Mouse (Mus musculus) brown adipose tissue, adult 24 weeks (tissue): ENCODE data around the gene Ap1m1. TPM values are rescaled to one million over a fixed set of nuclear protein-coding genes. Genes with fewer than 3 reads are reported as not detected.
A peak's percentile ranks its signal among the peaks of the same experiment; 100 is the strongest.

Source experiments
- H3K27ac ChIP-seq: fragments of 200-500 bp; replicated peaks from 2 replicates; pipeline ENCODE4 v1.5.1; 2012; ENCODE audit warnings: low read depth, mild to moderate bottlenecking, low read length
- H3K4me1 ChIP-seq: fragments of 200-500 bp; 2 replicates; pipeline ENCODE4 v1.6.1; 2012; ENCODE audit warnings: low read length, mixed read lengths; ENCODE audit not compliant: control insufficient read depth, insufficient read depth, insufficient read length
- H3K4me3 ChIP-seq: fragments of 200-500 bp; 2 replicates; pipeline ENCODE4 v1.5.1; 2012; ENCODE audit warnings: low read depth, mild to moderate bottlenecking, low read length, moderate library complexity; ENCODE audit not compliant: insufficient read depth
- polyA plus RNA-seq: library from polyadenylated mRNA; stranded (reverse); fragments of >200 nt; gene quantifications from 2 replicates; pipeline ENCODE4 v1.2.4, GENCODE M21; 2012; ENCODE audit not compliant: missing spikeins, insufficient read depth, insufficient read length

Gene Ap1m1
- polyA plus RNA-seq, 1 experiment, result 49.6 TPM

- Histone ChIP-seq H3K4me1 (no peaks in the 10 kb centered on the region), H3K27ac (no peak overlapping the region), H3K4me3 (no peak overlapping the region)
Measured at GRCm38 (mm10) chr8:72222656-72223055, 17.2 kb upstream of the Ap1m1 start.

GRCm38 (mm10) chr8:72240403-72240763, 565 bp downstream of the Ap1m1 start:
- Histone ChIP-seq H3K4me1 (peaks cover 16% of the 10 kb centered on the region), H3K4me3 (peak overlapping the region; percentile 93)

GRCm38 (mm10) chr8:72240951-72241350, 1.1 kb downstream of the Ap1m1 start:
- peaks cover 16% of the 10 kb centered on the region for H3K4me1 ChIP-seq
- peak overlapping the region; percentile 100 for H3K27ac ChIP-seq
- peak overlapping the region; percentile 93 for H3K4me3 ChIP-seq

More at GRCm38 (mm10) chr8:72240403-72240763, 565 bp downstream of the Ap1m1 start:
- H3K27ac ChIP-seq, result peak overlapping the region; percentile 100

GRCm38 (mm10) chr8:72242226-72242625, 2.4 kb downstream of the Ap1m1 start:
- Histone ChIP-seq H3K27ac (peak overlapping the region; percentile 100), H3K4me1 (peaks cover 16% of the 10 kb centered on the region), H3K4me3 (no peak overlapping the region)

- no peak overlapping the region for H3K4me3 ChIP-seq
- H3K4me1 ChIP-seq, result peaks cover 16% of the 10 kb centered on the region
- H3K27ac ChIP-seq, result no peak overlapping the region
Measured at GRCm38 (mm10) chr8:72244610-72245009, 4.8 kb downstream of the Ap1m1 start.

GRCm38 (mm10) chr8:72257171-72257901, 17.5 kb downstream of the Ap1m1 start:
- Histone ChIP-seq H3K4me1 (peaks cover 5% of the 10 kb centered on the region; the same call in 1 of the 2 replicates), H3K27ac (no peak overlapping the region), H3K4me3 (no peak overlapping the region)

GRCm38 (mm10) chr8:72257902-72258238, 18.1 kb downstream of the Ap1m1 start:
- Histone ChIP-seq H3K4me3 (no peak overlapping the region), H3K27ac (no peak overlapping the region), H3K4me1 (peaks cover 5% of the 10 kb centered on the region; the same call in 1 of the 2 replicates)

- Histone ChIP-seq H3K4me3 (no peak overlapping the region), H3K27ac (no peak overlapping the region)
Measured at GRCm38 (mm10) chr8:72259862-72260261, 20.0 kb downstream of the Ap1m1 start.

GRCm38 (mm10) chr8:72260585-72260984, 20.8 kb downstream of the Ap1m1 start:
- Histone ChIP-seq H3K4me1 (peaks cover 5% of the 10 kb centered on the region; the same call in 1 of the 2 replicates), H3K4me3 (no peak overlapping the region), H3K27ac (no peak overlapping the region)

More at GRCm38 (mm10) chr8:72259862-72260261, 20.0 kb downstream of the Ap1m1 start:
- peaks cover 5% of the 10 kb centered on the region; the same call in 1 of the 2 replicates for H3K4me1 ChIP-seq

- no peak overlapping the region for H3K27ac ChIP-seq
- peaks cover 9% of the 10 kb centered on the region; the same call in 1 of the 2 replicates for H3K4me1 ChIP-seq
- H3K4me3 ChIP-seq, result no peak overlapping the region
Measured at GRCm38 (mm10) chr8:72261019-72261418, 21.2 kb downstream of the Ap1m1 start.

GRCm38 (mm10) chr8:72261431-72261830, 21.6 kb downstream of the Ap1m1 start:
- Histone ChIP-seq H3K27ac (no peak overlapping the region), H3K4me3 (no peak overlapping the region), H3K4me1 (peaks cover 9% of the 10 kb centered on the region; the same call in 1 of the 2 replicates)

GRCm38 (mm10) chr8:72261872-72262271, 22.1 kb downstream of the Ap1m1 start:
- Histone ChIP-seq H3K4me3 (no peak overlapping the region), H3K27ac (peak overlapping the region; percentile 55), H3K4me1 (peaks cover 9% of the 10 kb centered on the region; the same call in 1 of the 2 replicates)

- H3K4me3 ChIP-seq, result no peak overlapping the region
- H3K27ac ChIP-seq, result no peak overlapping the region
- H3K4me1 ChIP-seq, result peaks cover 14% of the 10 kb centered on the region
Measured at GRCm38 (mm10) chr8:72262756-72263155, 22.9 kb downstream of the Ap1m1 start.

GRCm38 (mm10) chr8:72263451-72263850, 23.6 kb downstream of the Ap1m1 start:
- Histone ChIP-seq H3K4me1 (peaks cover 14% of the 10 kb centered on the region), H3K4me3 (no peak overlapping the region), H3K27ac (peak overlapping the region; percentile 15)

- H3K4me1 ChIP-seq, result peaks cover 22% of the 10 kb centered on the region
- H3K4me3 ChIP-seq, result no peak overlapping the region
- H3K27ac ChIP-seq, result peak overlapping the region; percentile 83
Measured at GRCm38 (mm10) chr8:72265342-72265741, 25.5 kb downstream of the Ap1m1 start.

- peak overlapping the region; percentile 100 for H3K27ac ChIP-seq
- peaks cover 28% of the 10 kb centered on the region for H3K4me1 ChIP-seq
- no peak overlapping the region for H3K4me3 ChIP-seq
Measured at GRCm38 (mm10) chr8:72266671-72267070, 26.9 kb downstream of the Ap1m1 start.
